Mouse (Mus musculus) embryo, embryonic 11.5 days (tissue): Measurements from ENCODE around the gene Amigo2.

Experiments used
- DNase-seq: peaks from one replicate; pipeline ENCODE4 v3.0.0-alpha.2; 2012; ENCODE audit warnings: low read depth, low spot score

The Amigo2 gene

GRCm38 (mm10) chr15:97246911-97247790 is at the start of gene Amigo2, which contains the start of gene Pced1b:
TSS of gene Amigo2 (minus strand) at chr15:97247287.
TSS of gene Pced1b (plus strand) at chr15:97247107.
- peak; percentile 26 for DNase-seq

- DNase-seq: no peak
Observed at GRCm38 (mm10) chr15:97291291-97292050, 44.4 kb upstream of the Amigo2 start.

- DNase-seq: no peak
Observed at GRCm38 (mm10) chr15:97290351-97290750, 43.3 kb upstream of the Amigo2 start.

GRCm38 (mm10) chr15:97289176-97289575 is 42.1 kb upstream of the Amigo2 start:
- no peak for DNase-seq

- DNase-seq: no peak
Observed at GRCm38 (mm10) chr15:97288690-97289089, 41.6 kb upstream of the Amigo2 start.

- no peak for DNase-seq
Observed at GRCm38 (mm10) chr15:97287436-97288143, 40.5 kb upstream of the Amigo2 start.

GRCm38 (mm10) chr15:97286731-97287130 is 39.6 kb upstream of the Amigo2 start:
- DNase-seq: no peak

- DNase-seq: no peak
Observed at GRCm38 (mm10) chr15:97285665-97286212, 38.7 kb upstream of the Amigo2 start.

- DNase-seq: no peak
Observed at GRCm38 (mm10) chr15:97284201-97284600, 37.1 kb upstream of the Amigo2 start.

- no peak for DNase-seq
Observed at GRCm38 (mm10) chr15:97282572-97282881, 35.4 kb upstream of the Amigo2 start.

- DNase-seq: no peak
Observed at GRCm38 (mm10) chr15:97281712-97282571, 34.9 kb upstream of the Amigo2 start.

- DNase-seq: no peak
Observed at GRCm38 (mm10) chr15:97280776-97281175, 33.7 kb upstream of the Amigo2 start.

- no peak for DNase-seq
Observed at GRCm38 (mm10) chr15:97280131-97280530, 33.0 kb upstream of the Amigo2 start.

- DNase-seq: no peak
Observed at GRCm38 (mm10) chr15:97278340-97278948, 31.4 kb upstream of the Amigo2 start.

GRCm38 (mm10) chr15:97277328-97277727 is 30.2 kb upstream of the Amigo2 start:
- no peak for DNase-seq

GRCm38 (mm10) chr15:97276660-97277153 is 29.6 kb upstream of the Amigo2 start:
- no peak for DNase-seq

GRCm38 (mm10) chr15:97275626-97276395 is 28.7 kb upstream of the Amigo2 start:
- DNase-seq: no peak

- DNase-seq: no peak
Observed at GRCm38 (mm10) chr15:97272831-97273230, 25.7 kb upstream of the Amigo2 start.

- DNase-seq: no peak
Observed at GRCm38 (mm10) chr15:97271985-97272697, 25.1 kb upstream of the Amigo2 start.
